Mouse (Mus musculus) lung, embryonic 14.5 days (tissue): ENCODE measurements around the gene Hap1. TPM values are rescaled to one million over a fixed set of nuclear protein-coding genes. Genes with fewer than 3 reads are reported as not detected.
"Not testable (repeated sequence)": the region's sequence is repeated elsewhere in the genome, so short reads cannot be mapped to it uniquely, and the experiment has no call there.

ENCODE experiments used
- ATAC-seq: fragments of 200-750 bp; cut with Nextera tagmentation; 2 replicates; pipeline ENCODE4 v1.8.0; 2017; ENCODE audit warnings: mild to moderate bottlenecking, moderate TSS enrichment, moderate library complexity; ENCODE audit not compliant: insufficient read depth
- DNase-seq: peaks from one replicate; pipeline ENCODE4 v3.0.0-alpha.2; 2015
- H3K27ac ChIP-seq: fragments of 300-500 bp; sonication (generic); 2 replicates; pipeline ENCODE4 v1.5.1; 2014; ENCODE audit warnings: low read depth, mild to moderate bottlenecking, moderate library complexity
- H3K27me3 ChIP-seq: fragments of 300-500 bp; sonication (generic); 2 replicates; pipeline ENCODE4 v1.6.1; 2014; ENCODE audit warnings: low read length, control low read depth; ENCODE audit not compliant: insufficient read depth
- H3K36me3 ChIP-seq: fragments of 300-500 bp; sonication (generic); 2 replicates; pipeline ENCODE4 v1.6.1; 2014; ENCODE audit warnings: control low read depth; ENCODE audit not compliant: insufficient read depth
- H3K4me1 ChIP-seq: fragments of 300-500 bp; sonication (generic); 2 replicates; pipeline ENCODE4 v1.6.1; 2014; ENCODE audit warnings: antibody characterized with exemption, control low read depth; ENCODE audit not compliant: insufficient read depth
- H3K4me2 ChIP-seq: fragments of 300-500 bp; sonication (generic); 2 replicates; pipeline ENCODE4 v1.6.1; 2014; ENCODE audit warnings: mild to moderate bottlenecking
- H3K4me3 ChIP-seq: fragments of 300-500 bp; sonication (generic); 2 replicates; pipeline ENCODE4 v1.5.1; 2014; ENCODE audit warnings: low read depth, low read length
- H3K9ac ChIP-seq: fragments of 300-500 bp; sonication (generic); 2 replicates; pipeline ENCODE4 v1.6.1; 2014
- H3K9me3 ChIP-seq: fragments of 300-500 bp; sonication (generic); 2 replicates; pipeline ENCODE4 v1.6.1; 2016; ENCODE audit warnings: low read depth, low read length, control low read depth
- CTCF ChIP-seq: IDR thresholded peaks from 2 replicates; pipeline ENCODE4 v1.5.1; 2016; ENCODE audit warnings: antibody characterized with exemption, low read depth
- WGBS: fragments of 180-500 bp; shearing (Covaris S2); extraction: QIAGEN DNeasy Blood & Tissue Kit; methylation state at CpG from one replicate; pipeline ENCODE4 v1.1.7; 2014; 5-methylcytosine and 5-hydroxymethylcytosine counted together
- polyA plus RNA-seq: library from polyadenylated mRNA; unstranded; fragments of >200 nt; fragmentation: Nextera tagmentation; extraction: Ambion mirVana; gene quantifications from 2 replicates; pipeline ENCODE4 v1.2.1, GENCODE M21; 2014

Gene Hap1
- polyA plus RNA-seq, 1 experiment from 2014 or later = 8.7 TPM

- Histone ChIP-seq H3K4me1 (no peaks in the 10 kb centered on the region), H3K4me3 (no peak overlapping the region), H3K36me3 (peaks cover 32% of the 10 kb centered on the region), H3K4me2 (no peak overlapping the region), H3K27me3 (no peaks in the 10 kb centered on the region), H3K27ac (no peak overlapping the region), H3K9ac (no peak overlapping the region), H3K9me3 (no peaks in the 10 kb centered on the region)
- ATAC-seq = no peak
- no peak for DNase-seq
- 57% methylated on average over 7 of the region's 7 CpGs for WGBS
- no peak for TF ChIP-seq CTCF
Observed at GRCm38 (mm10) chr11:100369145-100369544, 13.2 kb upstream of the Hap1 start.

DNA sequence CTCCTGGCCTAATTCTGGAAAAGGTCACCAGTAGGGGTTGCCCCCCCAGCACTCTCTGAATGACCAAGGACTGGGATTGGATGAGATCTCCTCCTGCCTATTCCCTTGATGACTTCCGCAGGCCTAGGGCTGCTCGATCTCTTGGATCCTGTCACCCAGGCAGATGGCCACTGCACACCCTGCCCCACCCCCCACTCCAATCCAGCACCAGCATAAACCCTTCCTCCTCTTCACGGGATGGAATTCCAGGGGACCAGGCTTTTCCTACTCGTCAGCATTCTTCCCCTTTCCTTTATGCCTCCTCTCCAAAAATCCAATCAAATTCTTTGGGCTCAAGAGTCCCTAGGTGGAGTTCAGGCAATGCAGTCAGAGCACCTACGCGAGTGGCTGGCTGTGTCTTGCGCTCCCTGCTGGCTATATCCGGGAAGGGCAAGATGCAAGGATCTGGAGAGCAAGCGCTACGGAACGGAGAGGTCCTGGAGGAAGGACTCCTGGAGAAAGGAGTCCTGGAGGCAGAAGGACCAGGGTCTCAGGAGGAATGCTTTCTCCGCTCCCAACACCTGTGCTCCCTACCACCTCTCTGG lies 7.1 kb upstream of the Hap1 start:
- peak; percentile 84 for TF ChIP-seq CTCF
- no peak overlapping the region for H3K4me3 ChIP-seq
- H3K27ac ChIP-seq = no peak overlapping the region
- WGBS = 14% methylated on average over 12 of the region's 12 CpGs
- peak; percentile 84 for DNase-seq
- peaks cover 9% of the 10 kb centered on the region; the same call in 1 of the 2 replicates for H3K27me3 ChIP-seq
- no peak overlapping the region for H3K4me2 ChIP-seq
- ATAC-seq = peak; percentile 58
- H3K4me1 ChIP-seq = no peaks in the 10 kb centered on the region
- no peaks in the 10 kb centered on the region for H3K9me3 ChIP-seq
- no peaks in the 10 kb centered on the region for H3K36me3 ChIP-seq
- H3K9ac ChIP-seq = no peak overlapping the region

- H3K9me3 ChIP-seq = no peaks in the 10 kb centered on the region
- H3K27ac ChIP-seq = no peak overlapping the region
- peaks cover 12% of the 10 kb centered on the region for H3K27me3 ChIP-seq
- peak; percentile 90 for DNase-seq
- no peak overlapping the region for H3K9ac ChIP-seq
- ATAC-seq = peak; percentile 46; the same call in 1 of the 2 replicates
- no peak overlapping the region for H3K4me2 ChIP-seq
- 13% methylated on average over 8 of the region's 8 CpGs for WGBS
- no peak overlapping the region for H3K4me3 ChIP-seq
- TF ChIP-seq CTCF = peak; percentile 93
- H3K4me1 ChIP-seq = no peaks in the 10 kb centered on the region
- H3K36me3 ChIP-seq = no peaks in the 10 kb centered on the region
Observed at GRCm38 (mm10) chr11:100362209-100362978, 6.5 kb upstream of the Hap1 start.

DNA sequence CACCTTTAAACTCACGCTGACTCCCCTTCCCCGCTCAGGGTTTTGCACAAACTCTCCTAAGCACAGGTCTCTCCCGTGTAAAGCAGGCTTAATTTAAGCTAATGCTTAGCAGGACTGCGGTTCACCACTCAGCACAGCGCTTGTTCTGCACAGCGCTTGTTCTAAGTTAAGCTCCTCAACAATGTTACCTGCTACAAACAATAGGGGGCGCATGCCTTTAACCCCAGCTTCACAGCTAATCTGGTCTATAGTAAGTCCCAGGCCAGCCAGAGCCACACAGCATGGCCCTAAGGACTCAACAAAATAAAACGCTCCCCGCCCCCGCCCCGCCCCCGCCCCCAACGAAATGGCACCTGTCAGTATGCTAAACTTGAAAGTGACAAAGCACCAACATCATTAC lies 5.1 kb upstream of the Hap1 start:
- DNase-seq, H3K27ac ChIP-seq, ATAC-seq, H3K9me3 ChIP-seq, H3K9ac ChIP-seq, H3K4me1 ChIP-seq, H3K4me2 ChIP-seq, H3K36me3 ChIP-seq, H3K4me3 ChIP-seq: not testable (repeated sequence)
- no CpG with 5 or more reads among the region's 13 CpGs for WGBS
- H3K27me3 ChIP-seq = peaks cover 26% of the 10 kb centered on the region

DNA sequence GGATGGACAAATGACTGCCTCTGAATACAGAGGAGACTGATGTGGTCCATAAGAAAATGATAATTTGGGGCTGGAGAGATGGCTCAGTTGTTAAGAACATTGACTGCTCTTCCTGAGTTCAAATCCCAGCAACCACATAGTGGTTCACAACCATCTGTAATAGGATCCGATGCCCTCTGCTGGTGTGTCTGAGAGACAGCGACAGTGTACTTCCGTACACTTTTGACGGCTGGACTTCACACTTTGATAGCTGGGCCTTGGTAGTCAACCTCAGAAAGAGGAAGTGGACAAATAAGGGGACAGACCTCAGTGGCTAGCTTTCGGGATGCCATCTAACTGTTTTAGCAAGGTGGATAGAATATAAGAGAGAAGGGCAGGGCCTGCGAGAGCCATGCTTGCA lies 4.2 kb upstream of the Hap1 start:
- TF ChIP-seq CTCF = no peak
- H3K27ac ChIP-seq = no peak overlapping the region
- H3K4me1 ChIP-seq = no peaks in the 10 kb centered on the region
- DNase-seq = no peak
- no peaks in the 10 kb centered on the region for H3K9me3 ChIP-seq
- H3K4me2 ChIP-seq = no peak overlapping the region
- ATAC-seq = no peak
- H3K36me3 ChIP-seq = no peaks in the 10 kb centered on the region
- H3K27me3 ChIP-seq = peaks cover 34% of the 10 kb centered on the region
- WGBS = 70% methylated on average over 6 of the region's 6 CpGs
- no peak overlapping the region for H3K9ac ChIP-seq
- no peak overlapping the region for H3K4me3 ChIP-seq

- H3K4me2 ChIP-seq = no peak overlapping the region
- peaks cover 60% of the 10 kb centered on the region for H3K27me3 ChIP-seq
- TF ChIP-seq CTCF = 0 out of 2 replicates have a peak, but pooled peaks have one; percentile 13
- H3K4me1 ChIP-seq = no peaks in the 10 kb centered on the region
- no peaks in the 10 kb centered on the region for H3K36me3 ChIP-seq
- DNase-seq (no peak), ATAC-seq (no peak)
- no peaks in the 10 kb centered on the region for H3K9me3 ChIP-seq
- WGBS = 53% methylated on average over 5 of the region's 5 CpGs
- no peak overlapping the region for H3K4me3 ChIP-seq
- H3K27ac ChIP-seq = no peak overlapping the region
- no peak overlapping the region for H3K9ac ChIP-seq
Observed at GRCm38 (mm10) chr11:100357408-100357807, 1.5 kb upstream of the Hap1 start.

GRCm38 (mm10) chr11:100356819-100357211 lies 887 bp upstream of the Hap1 start:
- no peaks in the 10 kb centered on the region for H3K4me1 ChIP-seq
- H3K36me3 ChIP-seq = no peaks in the 10 kb centered on the region
- no peaks in the 10 kb centered on the region for H3K9me3 ChIP-seq
- peak overlapping the region; percentile 58 for H3K4me3 ChIP-seq
- no peak overlapping the region for H3K9ac ChIP-seq
- ATAC-seq (no peak), DNase-seq (no peak)
- no peak overlapping the region for H3K27ac ChIP-seq
- no peak for TF ChIP-seq CTCF
- peaks cover 60% of the 10 kb centered on the region for H3K27me3 ChIP-seq
- H3K4me2 ChIP-seq = peak overlapping the region; percentile 98
- 22% methylated on average over 9 of the region's 9 CpGs for WGBS
